Mouse (Mus musculus) urinary bladder, postnatal 0 days (tissue): ENCODE measurements around the gene Gm3417. TPM values are rescaled to one million over a fixed set of nuclear protein-coding genes. Genes with fewer than 3 reads are reported as not detected.

Source experiments
- polyA plus RNA-seq: library from polyadenylated mRNA; unstranded; fragments of >200 nt; fragmentation: Nextera tagmentation; extraction: Ambion mirVana; gene quantifications from 2 replicates; pipeline ENCODE4 v1.2.1, GENCODE M21; 2015

Gm3417 gene
- polyA plus RNA-seq: 0.64 and 1.0 TPM in 2 replicates

GRCm38 (mm10) chr17:14978362-14979038 is at the start of gene Gm3417, which contains the start of gene 9030025P20Rik:
Gene Gm3417 (minus strand): TSS chr17:14978790.
Gene 9030025P20Rik (plus strand): TSS chr17:14978468.

GRCm38 (mm10) chr17:15009706-15010413 is 31.3 kb upstream of the Gm3417 start, which contains the start of gene Gm3435:
Gene Gm3435 (plus strand): TSS chr17:15010176.

GRCm38 (mm10) chr17:14960951-14961556 is 17.5 kb downstream of the Gm3417 start, which contains the start of gene Phf10:
Gene Phf10 (minus strand): TSS chr17:14961273.

GRCm38 (mm10) chr17:14943009-14943728 is 35.4 kb downstream of the Gm3417 start, which contains the start of the genes Wdr27 and 1600012H06Rik:
Gene Wdr27 (minus strand): TSS chr17:14943158.
Gene 1600012H06Rik (plus strand): TSS chr17:14943184.

Other genes with a start within 250 kb of the Gm3417 start
- gene Wdr27, start 35.6 kb downstream of the Gm3417 start, polyA plus RNA-seq: 5.9 TPM in 2 replicates
- 41.0 and 48.5 TPM in 2 replicates for gene 1600012H06Rik, start 35.6 kb downstream of the Gm3417 start, polyA plus RNA-seq
- 26.0 and 30.8 TPM in 2 replicates for gene Phf10, start 17.5 kb downstream of the Gm3417 start, polyA plus RNA-seq
- gene 9030025P20Rik, start 322 bp downstream of the Gm3417 start, polyA plus RNA-seq: 5.8 and 7.7 TPM in 2 replicates
- gene Gm3435, start 31.4 kb upstream of the Gm3417 start, polyA plus RNA-seq: 5.3 and 5.4 TPM in 2 replicates
- 41.7 and 52.5 TPM in 2 replicates for gene Ermard, start 62.4 kb upstream of the Gm3417 start, polyA plus RNA-seq
- 1.0 TPM in 1 of 2 replicates, not detected in the other for gene Tcte3, start 62.7 kb upstream of the Gm3417 start, polyA plus RNA-seq
- gene Gm3448, start 62.7 kb upstream of the Gm3417 start, polyA plus RNA-seq: 2.6 and 3.1 TPM in 2 replicates